Mouse (Mus musculus) E14TG2a.4 (cell line): ENCODE results near the gene Sqstm1.

Experiments used
- H3K27me3 ChIP-seq: 2 replicates; pipeline ENCODE4 v1.6.1; 2014; ENCODE audit warnings: low read length, control low read depth; ENCODE audit not compliant: insufficient read depth
- H3K36me3 ChIP-seq: 2 replicates; pipeline ENCODE4 v1.6.1; 2014; ENCODE audit warnings: low read length, control low read depth; ENCODE audit not compliant: insufficient read depth
- H3K4me1 ChIP-seq: replicated peaks from 2 replicates; pipeline ENCODE4 v1.6.1; 2014; ENCODE audit warnings: low read depth, low read length, control low read depth
- H3K4me3 ChIP-seq: replicated peaks from 2 replicates; pipeline ENCODE4 v1.5.1; 2014; ENCODE audit warnings: mild to moderate bottlenecking, low read length
- H3K9me3 ChIP-seq: 2 replicates; pipeline ENCODE4 v1.6.1; 2014; ENCODE audit warnings: low read length, control low read depth
- CTCF ChIP-seq: conservative IDR thresholded peaks from 2 replicates; pipeline ENCODE4 v1.5.1; 2014; ENCODE audit warnings: low read length
- NANOG ChIP-seq: IDR thresholded peaks from 2 replicates; pipeline ENCODE4 v1.6.1; 2014; ENCODE audit warnings: borderline replicate concordance, low read length, mixed read lengths
- POU5F1 ChIP-seq: IDR thresholded peaks from 2 replicates; pipeline ENCODE4 v1.6.1; 2014; ENCODE audit warnings: low read length, borderline replicate concordance

The Sqstm1 gene

DNA sequence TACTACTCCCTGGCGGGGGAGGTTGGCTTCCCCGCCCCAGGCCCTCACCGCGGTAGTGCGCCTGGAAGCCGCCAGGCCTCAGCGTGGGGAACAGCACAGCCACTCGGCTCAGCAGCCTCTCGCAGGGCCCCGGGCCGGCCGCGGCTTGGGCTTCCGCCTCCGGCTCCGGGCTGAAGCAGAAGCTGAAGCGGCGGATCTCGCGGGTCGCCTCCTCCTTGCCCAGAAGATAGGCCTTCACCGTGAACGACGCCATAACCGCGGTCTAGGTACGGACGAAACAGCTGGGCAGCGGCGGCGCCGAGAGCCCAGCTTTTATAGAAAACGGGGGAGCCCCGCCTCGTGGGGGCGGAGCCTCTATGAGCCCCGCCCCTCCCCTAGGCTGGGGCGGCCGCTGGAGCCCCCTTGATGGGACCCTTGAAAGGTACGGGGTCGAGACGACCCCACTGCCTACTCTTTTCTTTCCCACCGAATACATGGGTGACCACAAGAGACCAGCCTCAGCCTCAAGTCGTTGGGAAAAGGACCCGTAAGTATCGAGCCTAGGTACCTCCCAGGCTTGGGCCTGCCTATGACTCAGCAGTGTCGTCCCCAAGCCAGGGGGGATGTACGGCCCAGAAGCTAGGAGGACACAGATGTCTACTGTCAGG lies at the start of gene Sqstm1, which contains the start of gene Mgat4b:
Gene Sqstm1 (minus strand): TSS at position 323 of the 647 bp plus-strand sequence.
Gene Mgat4b (plus strand): TSS at position 386 of the 647 bp plus-strand sequence.
- peaks cover 36% of the 10 kb centered on the region for H3K36me3 ChIP-seq
- H3K27me3 ChIP-seq = no peaks in the 10 kb centered on the region
- peaks cover 78% of the 10 kb centered on the region for H3K4me1 ChIP-seq
- H3K9me3 ChIP-seq = no peaks in the 10 kb centered on the region
- no peak for TF ChIP-seq NANOG
- no peak for TF ChIP-seq CTCF
- no peak for TF ChIP-seq POU5F1
- peak within 1 kb of the TSS; percentile 97 for H3K4me3 ChIP-seq

GRCm38 (mm10) chr11:50258310-50258709 lies 47.7 kb upstream of the Sqstm1 start:
- TF ChIP-seq CTCF (no peak), NANOG (no peak), POU5F1 (no peak)

GRCm38 (mm10) chr11:50256615-50257014 lies 46.0 kb upstream of the Sqstm1 start:
- no peaks in the 10 kb centered on the region for H3K27me3 ChIP-seq
- peaks cover 65% of the 10 kb centered on the region for H3K36me3 ChIP-seq
- H3K9me3 ChIP-seq = no peaks in the 10 kb centered on the region
- TF ChIP-seq CTCF (no peak), NANOG (no peak), POU5F1 (no peak)
- H3K4me3 ChIP-seq = no peak overlapping the region
- peaks cover 77% of the 10 kb centered on the region for H3K4me1 ChIP-seq

More at GRCm38 (mm10) chr11:50258310-50258709, 47.7 kb upstream of the Sqstm1 start:
- no peaks in the 10 kb centered on the region for H3K9me3 ChIP-seq
- H3K27me3 ChIP-seq = no peaks in the 10 kb centered on the region
- H3K4me1 ChIP-seq = peaks cover 64% of the 10 kb centered on the region
- no peak overlapping the region for H3K4me3 ChIP-seq
- H3K36me3 ChIP-seq = peaks cover 81% of the 10 kb centered on the region

DNA sequence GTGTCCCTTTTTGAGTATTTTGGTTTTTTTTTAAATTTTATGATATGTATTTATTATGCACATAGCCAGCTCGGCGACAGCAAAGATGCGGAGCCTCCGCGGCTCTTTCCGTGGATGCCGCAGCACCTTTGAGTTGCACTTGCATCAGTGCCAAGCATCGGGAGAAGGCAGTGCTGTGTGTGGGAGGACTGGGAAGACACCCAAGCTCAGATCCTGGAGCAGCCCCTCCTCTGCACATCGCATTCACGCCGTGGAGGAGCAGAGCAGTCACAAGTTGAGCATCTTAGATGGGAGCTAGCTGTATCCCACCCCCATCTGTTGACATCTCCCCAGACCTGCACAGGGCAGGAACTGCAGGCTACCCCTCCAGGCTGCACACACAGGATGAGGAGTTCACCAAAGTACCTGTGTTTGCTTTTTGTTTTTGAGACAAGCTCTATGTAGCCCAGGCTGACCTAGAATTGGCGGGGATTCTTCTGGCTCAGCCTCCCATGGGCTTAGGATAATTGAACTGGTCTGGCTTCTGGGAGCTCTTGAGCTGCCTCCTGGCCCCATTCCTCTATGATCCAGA lies 43.5 kb upstream of the Sqstm1 start:
- no peaks in the 10 kb centered on the region for H3K27me3 ChIP-seq
- H3K9me3 ChIP-seq = no peaks in the 10 kb centered on the region
- H3K4me1 ChIP-seq = peaks cover 75% of the 10 kb centered on the region
- peak overlapping the region; percentile 57 for H3K4me3 ChIP-seq
- H3K36me3 ChIP-seq = peaks cover 40% of the 10 kb centered on the region
- TF ChIP-seq POU5F1 = no peak

GRCm38 (mm10) chr11:50253393-50253792 lies 42.8 kb upstream of the Sqstm1 start:
- Histone ChIP-seq H3K9me3 (no peaks in the 10 kb centered on the region), H3K4me3 (peak overlapping the region; percentile 57), H3K36me3 (peaks cover 33% of the 10 kb centered on the region), H3K4me1 (peaks cover 78% of the 10 kb centered on the region), H3K27me3 (no peaks in the 10 kb centered on the region)
- TF ChIP-seq CTCF = no peak
- no peak for TF ChIP-seq POU5F1
- TF ChIP-seq NANOG = no peak

DNA sequence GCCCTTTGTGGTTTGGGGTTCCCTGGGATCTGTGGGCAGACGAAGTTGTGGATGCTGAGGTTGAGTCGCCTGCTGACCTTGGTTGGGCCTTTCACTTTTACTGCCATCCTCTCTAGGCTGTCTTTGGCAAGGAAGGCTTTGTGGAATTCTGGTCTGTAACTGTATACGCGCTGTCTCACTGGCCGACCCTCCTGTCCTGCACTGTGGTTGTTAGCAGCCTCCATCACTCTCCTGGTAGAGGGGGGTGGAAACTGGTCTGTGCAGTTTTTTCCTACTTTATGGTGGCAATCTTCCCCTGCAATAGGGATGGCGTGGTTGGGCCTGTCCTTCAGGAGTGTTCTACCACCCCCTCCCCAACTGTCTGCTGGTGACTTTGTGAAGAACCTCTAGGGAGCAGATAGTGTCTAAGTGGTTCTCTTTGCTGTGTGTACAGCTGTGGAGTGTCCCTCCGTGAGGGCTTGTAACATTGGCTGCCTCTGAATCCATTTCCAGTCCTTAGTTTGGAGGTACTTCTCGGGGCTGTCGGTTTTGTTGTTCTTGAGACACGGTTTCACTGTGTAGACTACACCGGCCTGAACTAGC lies 42.1 kb upstream of the Sqstm1 start:
- H3K9me3 ChIP-seq = no peaks in the 10 kb centered on the region
- H3K36me3 ChIP-seq = peaks cover 27% of the 10 kb centered on the region
- no peak for TF ChIP-seq NANOG
- peaks cover 80% of the 10 kb centered on the region for H3K4me1 ChIP-seq
- peak overlapping the region; percentile 57 for H3K4me3 ChIP-seq
- no peaks in the 10 kb centered on the region for H3K27me3 ChIP-seq

GRCm38 (mm10) chr11:50252166-50252565 lies 41.5 kb upstream of the Sqstm1 start:
- no peaks in the 10 kb centered on the region for H3K27me3 ChIP-seq
- no peak for TF ChIP-seq CTCF
- no peak for TF ChIP-seq NANOG
- TF ChIP-seq POU5F1 = no peak

DNA sequence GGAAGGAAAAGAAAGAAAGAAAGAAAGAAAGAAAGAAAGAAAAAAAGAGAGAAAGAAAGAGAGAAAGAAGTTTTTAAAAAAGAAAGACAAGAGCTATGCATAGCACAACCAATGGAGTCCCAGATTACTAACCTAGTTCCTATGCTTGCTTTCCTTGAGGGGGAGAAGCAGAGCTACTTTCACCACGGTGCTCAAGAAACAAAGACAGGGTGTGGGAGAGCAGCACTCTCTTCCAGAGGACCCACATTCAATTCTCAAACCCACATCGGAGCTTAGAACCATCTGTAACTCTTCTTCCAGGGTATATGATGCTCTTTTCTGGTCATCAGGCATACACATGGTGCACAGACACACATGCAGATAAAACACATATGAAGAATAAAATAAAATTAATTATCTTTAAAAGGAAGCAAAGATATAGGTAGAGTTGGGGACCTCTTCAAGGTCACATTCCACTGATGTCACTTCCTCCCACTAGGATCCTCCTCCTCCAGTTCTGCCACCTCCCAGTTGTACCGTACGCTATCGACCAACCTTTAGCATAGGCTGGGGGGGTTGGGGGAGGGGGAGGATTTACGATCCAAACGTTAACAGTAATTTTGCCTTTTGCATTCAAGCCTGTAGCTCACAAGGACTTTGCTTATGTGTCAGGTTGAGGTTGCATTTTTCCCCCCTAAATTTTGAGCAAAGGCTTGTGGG lies 38.0 kb upstream of the Sqstm1 start:
- H3K4me3 ChIP-seq = peak overlapping the region; percentile 8; the same call in 1 of the 2 replicates
- H3K4me1 ChIP-seq = peaks cover 72% of the 10 kb centered on the region
- H3K36me3 ChIP-seq = no peaks in the 10 kb centered on the region
- TF ChIP-seq NANOG (no peak), CTCF (no peak), POU5F1 (no peak)
- no peaks in the 10 kb centered on the region for H3K9me3 ChIP-seq
- H3K27me3 ChIP-seq = no peaks in the 10 kb centered on the region

More at GRCm38 (mm10) chr11:50252166-50252565, 41.5 kb upstream of the Sqstm1 start:
- Histone ChIP-seq H3K36me3 (peaks cover 21% of the 10 kb centered on the region), H3K4me3 (peak overlapping the region; percentile 57; the same call in 1 of the 2 replicates), H3K9me3 (no peaks in the 10 kb centered on the region), H3K4me1 (peaks cover 85% of the 10 kb centered on the region)
